Mouse (Mus musculus): ENCODE measurements around the gene Fam204a. TPM values are rescaled to one million over a fixed set of nuclear protein-coding genes. Genes with fewer than 3 reads are reported as not detected.
A peak's percentile ranks its signal among the peaks of the same experiment; 100 is the strongest.

Gene Fam204a
- polyA plus RNA-seq (2015; fragmentation: Nextera tagmentation; extraction: Ambion mirVana): 57.5 and 76.0 TPM in 2 replicates

- peak; percentile 95 for DNase-seq (ENCODE audit: low spot score)
These were observed at the start of gene Fam204a for GRCm38 (mm10) chr19:60225899-60226844. Gene Fam204a, minus strand, starts transcription at chr19:60226701.

GRCm38 (mm10) chr19:60265789-60266188 is 39.3 kb upstream of the Fam204a start:
- DNase-seq (ENCODE audit: low spot score): no peak

GRCm38 (mm10) chr19:60260689-60261088 is 34.2 kb upstream of the Fam204a start:
- DNase-seq (ENCODE audit: low spot score): no peak

GRCm38 (mm10) chr19:60252021-60252420 is 25.5 kb upstream of the Fam204a start:
- DNase-seq (ENCODE audit: low spot score): peak; percentile 21

- no peak for DNase-seq (ENCODE audit: low spot score)
These were observed 24.7 kb upstream of the Fam204a start for GRCm38 (mm10) chr19:60251197-60251596.

DNA sequence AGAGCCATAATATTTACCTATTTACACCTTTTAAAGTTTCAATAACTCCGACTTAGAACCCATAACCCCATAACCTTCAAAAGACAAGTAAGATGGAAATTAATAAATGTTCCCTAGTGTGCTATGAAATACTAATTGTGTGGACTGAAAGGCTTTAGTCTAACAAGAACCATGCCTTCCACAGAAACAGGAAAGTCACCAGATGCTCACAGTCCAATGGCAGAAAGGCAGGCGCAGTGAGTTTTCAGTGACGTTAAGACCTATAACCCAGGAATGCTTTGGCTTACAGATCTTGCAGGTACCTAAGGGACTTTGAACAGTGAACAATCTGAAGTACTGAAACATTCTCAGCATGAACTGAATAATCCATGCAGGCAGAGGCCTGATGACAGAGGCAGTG is 18.7 kb upstream of the Fam204a start:
- DNase-seq (ENCODE audit: low spot score): no peak

DNA sequence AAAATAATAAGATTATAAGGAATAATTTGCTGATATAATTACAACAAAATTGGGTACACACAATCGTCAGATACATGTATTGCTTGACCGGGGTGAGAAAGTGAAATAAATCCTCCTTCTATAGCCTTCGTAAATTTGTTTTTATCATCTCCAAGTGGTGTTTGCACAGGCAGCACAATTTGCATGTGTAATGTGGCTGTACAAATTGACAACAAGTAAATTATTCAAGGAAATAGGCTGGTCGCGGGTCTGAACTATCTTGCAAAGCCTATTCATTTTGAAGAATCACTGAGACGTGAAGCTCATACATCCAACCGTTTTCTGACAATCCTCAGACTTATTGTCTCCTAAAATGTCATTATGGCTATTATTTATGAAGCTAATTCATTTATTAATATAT is 16.1 kb upstream of the Fam204a start:
- DNase-seq (ENCODE audit: low spot score): no peak

DNA sequence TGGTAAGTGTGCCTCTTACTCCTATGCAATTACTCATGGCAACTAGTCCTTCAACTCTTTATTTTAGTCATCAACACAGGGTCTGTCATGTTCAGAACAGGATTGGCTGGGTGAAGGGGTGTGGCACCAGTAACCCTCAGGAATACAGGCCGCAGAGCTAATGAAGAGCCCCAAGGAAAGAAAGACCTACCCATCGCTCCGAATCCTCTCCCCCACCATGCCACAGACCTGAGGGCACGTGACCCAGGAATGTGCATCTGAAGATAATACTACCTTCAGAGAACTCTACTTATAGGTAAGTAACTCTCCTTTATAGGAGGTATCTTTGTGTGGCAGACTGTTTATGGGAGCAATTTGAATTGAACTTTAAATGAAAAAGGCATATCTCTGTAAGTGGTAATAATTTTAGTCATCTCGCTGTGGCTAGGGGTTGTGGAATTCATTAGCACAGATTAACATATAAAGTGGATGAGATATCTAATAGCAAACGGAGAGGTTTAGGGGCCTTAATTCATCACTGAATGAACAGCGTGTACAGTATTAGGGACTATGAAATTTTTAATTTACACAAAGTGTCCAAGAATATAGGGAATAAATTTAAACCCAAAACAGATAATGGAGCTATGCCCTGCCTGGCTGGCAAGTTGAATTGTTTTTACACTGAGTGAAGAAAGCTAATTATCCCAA is 15.6 kb upstream of the Fam204a start:
- DNase-seq (ENCODE audit: low spot score): no peak

- DNase-seq (ENCODE audit: low spot score): no peak
These were observed 5.0 kb upstream of the Fam204a start for GRCm38 (mm10) chr19:60231542-60231941.

DNA sequence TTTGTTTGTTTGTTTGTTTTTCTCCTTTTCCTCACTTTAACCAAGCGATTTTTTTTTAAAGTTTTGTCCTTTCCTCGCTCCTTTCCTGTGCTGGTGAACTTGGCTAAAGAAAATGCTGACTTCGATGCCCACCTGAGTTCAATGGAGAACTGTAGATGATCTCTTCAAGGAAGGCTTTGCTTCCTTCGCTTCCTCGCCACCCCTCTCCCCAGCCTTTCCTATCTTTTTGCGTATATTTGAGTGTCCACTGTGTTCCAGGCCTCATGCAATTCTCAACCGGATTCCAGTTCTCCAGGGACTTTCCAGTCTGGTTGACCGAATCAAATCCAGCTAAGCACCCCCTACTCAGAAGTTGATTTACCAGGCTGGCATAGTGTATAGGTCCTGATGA is 339 bp upstream of the Fam204a start:
- no peak for DNase-seq (ENCODE audit: low spot score)

DNA sequence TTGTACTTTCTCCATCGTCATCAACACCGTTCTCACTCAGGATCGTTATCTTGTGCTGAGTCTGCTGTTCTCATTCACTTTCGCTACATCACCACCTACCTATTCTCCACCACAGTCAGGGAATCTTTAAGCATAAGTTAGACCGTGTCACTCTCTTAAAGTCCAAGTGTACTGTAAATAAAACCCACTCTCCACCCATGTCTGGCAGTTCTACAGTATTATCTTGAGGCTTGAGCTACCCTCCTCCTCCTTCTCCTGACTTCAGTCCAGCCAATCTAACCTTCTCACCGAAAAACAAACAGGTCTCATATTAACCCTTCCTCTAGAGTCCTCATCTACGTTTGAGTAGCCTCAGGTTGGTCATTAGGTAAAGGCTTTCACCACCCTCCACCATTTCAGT is 7.1 kb downstream of the Fam204a start:
- DNase-seq (ENCODE audit: low spot score): no peak

- no peak for DNase-seq (ENCODE audit: low spot score)
These were observed 8.5 kb downstream of the Fam204a start for GRCm38 (mm10) chr19:60217985-60218384.

GRCm38 (mm10) chr19:60208173-60208572 is 18.3 kb downstream of the Fam204a start:
- DNase-seq (ENCODE audit: low spot score): no peak

GRCm38 (mm10) chr19:60204176-60204575 is 22.3 kb downstream of the Fam204a start:
- no peak for DNase-seq (ENCODE audit: low spot score)

DNA sequence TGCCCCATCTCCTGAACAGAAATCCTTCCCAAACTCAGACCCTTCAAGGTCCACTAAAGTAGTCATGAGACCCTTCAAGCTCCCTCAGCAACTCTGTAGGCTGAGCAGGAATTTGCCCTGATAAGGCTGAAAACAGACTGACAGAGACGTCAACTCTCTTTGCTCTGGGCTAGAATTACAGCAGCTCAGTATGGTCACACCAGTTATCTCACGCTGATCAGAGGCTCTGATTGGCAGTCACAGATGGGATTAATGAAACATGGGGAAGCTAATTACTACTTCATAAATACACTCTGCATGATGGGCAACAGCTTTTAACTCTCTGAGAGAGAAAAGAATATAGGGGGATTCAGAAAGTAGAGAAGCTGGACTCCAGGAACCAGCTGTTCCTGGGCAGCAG is 26.2 kb downstream of the Fam204a start:
- DNase-seq (ENCODE audit: low spot score): no peak

- DNase-seq (ENCODE audit: low spot score): no peak
These were observed 27.3 kb downstream of the Fam204a start for GRCm38 (mm10) chr19:60199152-60199551.

- DNase-seq (ENCODE audit: low spot score): no peak
These were observed 33.7 kb downstream of the Fam204a start for GRCm38 (mm10) chr19:60192790-60193189.

GRCm38 (mm10) chr19:60189206-60189605 is 37.3 kb downstream of the Fam204a start:
- no peak for DNase-seq (ENCODE audit: low spot score)

GRCm38 (mm10) chr19:60182901-60183300 is 43.6 kb downstream of the Fam204a start:
- DNase-seq (ENCODE audit: low spot score): peak; percentile 70

DNA sequence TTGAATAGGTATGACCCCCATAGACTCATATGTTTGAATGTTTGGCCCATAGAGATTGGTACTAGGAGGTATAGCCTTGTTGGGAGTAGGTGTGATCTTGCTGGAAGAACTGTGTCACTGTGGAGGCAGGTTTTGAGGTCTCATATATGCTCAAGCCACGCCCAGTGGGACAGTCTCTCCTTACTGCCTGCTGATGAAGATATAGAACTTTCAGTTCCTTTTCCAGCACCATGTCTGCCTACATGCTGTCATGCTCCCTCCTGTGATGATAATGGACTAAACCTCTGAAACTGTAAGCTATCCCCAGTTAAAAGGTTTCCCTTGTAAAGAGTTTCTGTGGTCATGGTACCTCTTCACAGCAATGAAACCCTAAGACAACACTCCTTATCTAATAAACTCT is 44.3 kb downstream of the Fam204a start:
- DNase-seq (ENCODE audit: low spot score): no peak

- DNase-seq (ENCODE audit: low spot score): peak; percentile 20
These were observed 47.5 kb downstream of the Fam204a start for GRCm38 (mm10) chr19:60178771-60179563.

DNA sequence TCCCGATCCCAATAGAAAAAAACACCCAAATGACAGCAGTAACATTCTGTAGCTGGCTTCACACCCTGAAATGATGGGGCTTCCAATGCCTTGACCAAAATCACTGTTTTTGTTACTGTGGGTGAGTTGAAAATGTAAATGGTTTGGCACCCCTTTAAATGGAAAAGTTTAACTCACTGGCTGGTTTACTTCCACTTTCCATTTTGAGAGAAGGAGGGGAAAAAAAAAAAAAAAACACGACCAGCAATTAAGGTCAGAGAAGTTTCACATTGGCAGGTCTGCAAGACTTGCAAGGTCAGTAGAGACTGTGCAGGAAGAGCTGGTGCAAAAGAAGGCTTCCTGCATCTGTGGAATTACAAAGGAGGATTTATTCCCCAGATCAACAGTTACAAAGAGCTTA is 61.1 kb downstream of the Fam204a start:
- no peak for DNase-seq (ENCODE audit: low spot score)

Measured in thymus, postnatal 0 days (tissue).